Mouse (Mus musculus) limb, embryonic 14.5 days (tissue): ENCODE results near the gene Krt1. TPM values are rescaled to one million over a fixed set of nuclear protein-coding genes. Genes with fewer than 3 reads are reported as not detected.

Experiments used
- ATAC-seq: fragments of 200-750 bp; cut with Nextera tagmentation; 2 replicates; pipeline ENCODE4 v1.8.0; 2017; ENCODE audit warnings: low read depth, moderate number of reproducible peaks, moderate TSS enrichment; ENCODE audit not compliant: low FRiP score
- DNase-seq: peaks from one replicate; pipeline ENCODE4 v3.0.0-alpha.2; 2015; ENCODE audit warnings: low spot score
- H3K27ac ChIP-seq: fragments of 300-500 bp; sonication (generic); replicated peaks from 2 replicates; pipeline ENCODE4 v1.5.1; 2014; ENCODE audit warnings: low read depth, mild to moderate bottlenecking, low read length, moderate library complexity, mixed read lengths
- H3K27me3 ChIP-seq: fragments of 300-500 bp; sonication (generic); 2 replicates; pipeline ENCODE4 v1.6.1; 2014; ENCODE audit warnings: low read length, mixed read lengths; ENCODE audit not compliant: control insufficient read depth, insufficient read depth
- H3K36me3 ChIP-seq: fragments of 300-500 bp; sonication (generic); 2 replicates; pipeline ENCODE4 v1.6.1; 2014; ENCODE audit warnings: mild to moderate bottlenecking, low read length, moderate library complexity, mixed read lengths; ENCODE audit not compliant: control insufficient read depth, insufficient read depth
- H3K4me1 ChIP-seq: fragments of 300-500 bp; sonication (generic); 2 replicates; pipeline ENCODE4 v1.6.1; 2014; ENCODE audit warnings: antibody characterized with exemption, low read length, mixed read lengths; ENCODE audit not compliant: control insufficient read depth, insufficient read depth
- H3K4me2 ChIP-seq: fragments of 300-500 bp; sonication (generic); replicated peaks from 2 replicates; pipeline ENCODE4 v1.6.1; 2014; ENCODE audit warnings: low read depth, mild to moderate bottlenecking, low read length, moderate library complexity; ENCODE audit not compliant: severe bottlenecking
- H3K4me3 ChIP-seq: fragments of 300-500 bp; sonication (generic); replicated peaks from 2 replicates; pipeline ENCODE4 v1.5.1; 2014; ENCODE audit warnings: low read length
- H3K9ac ChIP-seq: fragments of 300-500 bp; sonication (generic); 2 replicates; pipeline ENCODE4 v1.6.1; 2014; ENCODE audit warnings: mild to moderate bottlenecking, low read depth, low read length, moderate library complexity; ENCODE audit not compliant: severe bottlenecking
- H3K9me3 ChIP-seq: fragments of 300-500 bp; sonication (generic); 2 replicates; pipeline ENCODE4 v1.6.1; 2016; ENCODE audit warnings: low read length; ENCODE audit not compliant: control insufficient read depth
- POLR2A ChIP-seq: fragments of 200-500 bp; IDR thresholded peaks from 2 replicates; pipeline ENCODE4 v1.8.0; 2012; ENCODE audit warnings: inconsistent platforms, mild to moderate bottlenecking, moderate library complexity, borderline replicate concordance; ENCODE audit not compliant: insufficient read depth, insufficient read length; ENCODE audit errors: extremely low read depth
- WGBS: fragments of 180-500 bp; shearing (Covaris S2); extraction: QIAGEN DNeasy Blood & Tissue Kit; methylation state at CpG from one replicate; pipeline ENCODE4 v1.1.7; 2014; 5-methylcytosine and 5-hydroxymethylcytosine counted together
- polyA plus RNA-seq, 2 experiments: library from polyadenylated mRNA; depleted of rRNA in 1 of 2; stranded (reverse) in 1 of 2; unstranded in 1 of 2; fragments of >200 nt; fragmentation: Nextera tagmentation in 1 of 2; extraction: Ambion mirVana in 1 of 2; gene quantifications; 2 replicates each; pipeline versions ENCODE4 v1.2.1 to v1.2.3; 2012 to 2014

Gene Krt1
- polyA plus RNA-seq, 2 experiments: 206 to 235 TPM

DNA sequence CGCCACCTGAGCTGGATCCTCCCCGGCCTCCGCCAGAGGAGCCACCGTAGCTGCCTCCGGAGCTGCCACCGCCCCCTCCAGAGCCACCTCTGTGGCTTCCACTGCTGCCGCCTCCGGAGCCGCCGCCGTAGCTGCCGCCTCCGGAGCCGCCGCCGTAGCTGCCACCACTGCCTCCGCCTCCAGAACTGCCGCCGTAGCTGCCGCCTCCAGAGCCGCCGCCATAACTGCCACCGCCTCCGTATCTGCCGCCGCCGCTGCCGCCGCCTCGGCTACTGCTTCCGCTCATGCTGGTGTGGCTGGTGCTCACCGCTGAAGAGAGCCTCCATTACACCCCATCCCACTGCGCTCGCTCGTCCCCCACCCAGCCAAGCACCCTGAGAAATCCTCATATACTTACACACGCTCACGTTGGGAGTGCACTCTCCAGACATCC lies 4.6 kb downstream of the Krt1 start:
- Histone ChIP-seq H3K4me1 (0 out of 2 replicates have a peak, but pooled peaks cover 3% of the 10 kb centered on the region), H3K27me3 (0 out of 2 replicates have a peak, but pooled peaks cover 14% of the 10 kb centered on the region), H3K27ac (no peak overlapping the region), H3K36me3 (no peaks in the 10 kb centered on the region), H3K9me3 (no peaks in the 10 kb centered on the region), H3K4me3 (peak overlapping the region; percentile 49), H3K4me2 (peak overlapping the region; percentile 91), H3K9ac (peak overlapping the region; percentile 67)
- DNase-seq (no peak), ATAC-seq (no peak)
- under 1% methylated on average over 32 of the region's 37 CpGs for WGBS
- no peak for TF ChIP-seq POLR2A

DNA sequence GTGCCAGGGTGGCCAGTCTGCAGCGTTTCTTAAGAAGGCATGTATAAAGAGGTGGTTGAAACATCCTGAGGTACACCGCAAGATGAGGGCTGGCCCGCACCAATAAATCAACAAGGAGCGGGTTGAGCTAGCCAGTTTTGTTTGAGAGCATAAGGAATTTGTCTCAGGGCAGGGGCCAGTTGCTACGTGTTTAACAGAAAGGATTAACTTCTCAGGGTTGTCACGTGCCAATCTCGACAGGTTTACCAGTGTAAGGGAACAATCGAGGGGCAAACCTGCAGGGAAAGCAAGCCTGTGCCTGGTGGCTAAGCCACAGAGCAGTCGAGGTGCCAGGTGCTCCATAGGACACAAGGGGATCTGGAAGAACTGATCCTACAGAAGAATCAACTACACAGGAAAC lies 7.4 kb downstream of the Krt1 start:
- TF ChIP-seq POLR2A: no peak
- H3K27me3 ChIP-seq: 0 out of 2 replicates have a peak, but pooled peaks cover 14% of the 10 kb centered on the region
- no peak for ATAC-seq
- no peak overlapping the region for H3K4me3 ChIP-seq
- H3K9ac ChIP-seq: no peak overlapping the region
- peak; percentile 35 for DNase-seq
- no peak overlapping the region for H3K27ac ChIP-seq
- no peaks in the 10 kb centered on the region for H3K9me3 ChIP-seq
- H3K4me1 ChIP-seq: 0 out of 2 replicates have a peak, but pooled peaks cover 3% of the 10 kb centered on the region
- no peak overlapping the region for H3K4me2 ChIP-seq
- H3K36me3 ChIP-seq: no peaks in the 10 kb centered on the region
- WGBS: 51% methylated on average over 9 of the region's 9 CpGs

DNA sequence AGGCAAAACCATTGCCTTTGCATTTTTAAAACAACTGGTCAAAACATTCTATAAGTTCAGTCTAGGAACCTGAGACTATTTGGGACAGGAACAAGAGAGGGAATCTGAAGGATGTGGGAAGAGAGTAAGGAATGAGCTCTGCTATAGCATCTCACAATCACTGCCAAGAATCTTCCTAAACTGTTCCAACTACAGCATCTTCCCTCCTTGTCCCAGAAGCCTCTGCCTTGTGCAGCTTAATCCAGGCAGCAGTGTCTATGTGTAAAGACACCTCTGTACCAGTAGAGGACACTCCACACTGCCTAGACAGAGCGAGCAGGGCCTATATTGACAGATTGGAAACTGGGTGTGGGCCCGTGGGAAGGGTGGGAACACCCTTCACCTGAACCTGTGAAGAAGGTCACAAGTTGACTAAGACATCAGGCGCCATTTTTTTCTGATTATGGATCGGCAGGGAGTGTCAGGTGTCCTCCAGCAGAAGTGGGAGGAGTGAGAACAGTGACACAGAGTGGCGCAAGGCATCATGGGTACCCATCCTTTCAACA lies 15.7 kb downstream of the Krt1 start:
- TF ChIP-seq POLR2A: no peak
- no peaks in the 10 kb centered on the region for H3K27me3 ChIP-seq
- ATAC-seq: no peak
- H3K4me2 ChIP-seq: no peak overlapping the region
- no peaks in the 10 kb centered on the region for H3K9me3 ChIP-seq
- 63% methylated on average over 5 of the region's 5 CpGs for WGBS
- no peak overlapping the region for H3K4me3 ChIP-seq
- no peak for DNase-seq
- no peaks in the 10 kb centered on the region for H3K36me3 ChIP-seq
- H3K9ac ChIP-seq: no peak overlapping the region
- H3K27ac ChIP-seq: no peak overlapping the region
- no peaks in the 10 kb centered on the region for H3K4me1 ChIP-seq

DNA sequence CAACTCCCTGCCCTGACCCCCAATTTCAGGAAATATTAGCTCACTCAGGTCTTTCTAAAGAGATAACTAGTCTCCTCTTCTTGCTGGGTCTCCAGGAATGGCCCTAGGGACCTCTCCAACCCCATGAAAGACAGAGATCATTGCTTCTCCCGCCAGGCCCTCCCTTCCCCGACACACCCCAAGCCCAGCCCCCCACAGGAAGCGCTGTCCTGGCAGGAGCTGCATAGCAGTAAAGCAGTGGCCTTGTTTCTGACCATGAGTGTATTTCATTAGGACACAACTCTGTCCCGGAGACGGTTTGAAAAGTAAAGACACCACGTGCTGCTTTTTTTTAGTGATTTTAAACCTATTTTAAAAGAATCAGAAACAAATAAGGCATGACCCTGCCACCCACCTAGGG lies 17.5 kb downstream of the Krt1 start:
- H3K36me3 ChIP-seq: no peaks in the 10 kb centered on the region
- H3K27ac ChIP-seq: no peak overlapping the region
- H3K4me2 ChIP-seq: no peak overlapping the region
- no peaks in the 10 kb centered on the region for H3K27me3 ChIP-seq
- DNase-seq (no peak), ATAC-seq (no peak)
- no peaks in the 10 kb centered on the region for H3K4me1 ChIP-seq
- H3K9ac ChIP-seq: no peak overlapping the region
- H3K4me3 ChIP-seq: no peak overlapping the region
- no peak for TF ChIP-seq POLR2A
- WGBS: 29% methylated on average over 6 of the region's 6 CpGs
- H3K9me3 ChIP-seq: no peaks in the 10 kb centered on the region

DNA sequence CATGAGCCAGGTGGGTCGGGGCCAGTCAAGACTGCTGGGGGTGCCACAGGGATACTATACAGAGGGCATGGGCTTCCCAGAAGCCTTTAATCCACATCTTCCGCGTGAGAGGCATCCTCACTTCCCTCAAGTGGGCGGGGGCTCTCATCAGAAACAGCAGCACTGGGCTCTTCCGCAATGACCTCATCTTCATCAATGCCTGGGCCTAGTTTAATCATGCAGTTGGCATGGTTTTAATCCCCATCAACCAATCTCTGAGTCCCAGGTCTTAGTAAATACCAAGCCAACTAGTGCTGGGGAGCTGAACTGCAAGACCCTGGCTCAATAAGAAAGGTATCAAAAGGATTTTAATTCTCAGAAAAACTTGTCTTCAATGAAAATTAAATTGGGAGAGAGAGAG lies 21.2 kb downstream of the Krt1 start:
- Histone ChIP-seq H3K36me3 (no peaks in the 10 kb centered on the region), H3K4me3 (no peak overlapping the region), H3K4me2 (no peak overlapping the region), H3K9ac (no peak overlapping the region), H3K27me3 (no peaks in the 10 kb centered on the region), H3K4me1 (no peaks in the 10 kb centered on the region), H3K9me3 (no peaks in the 10 kb centered on the region), H3K27ac (no peak overlapping the region)
- ATAC-seq: no peak
- DNase-seq: no peak
- 70% methylated on average over 5 of the region's 5 CpGs for WGBS
- no peak for TF ChIP-seq POLR2A

DNA sequence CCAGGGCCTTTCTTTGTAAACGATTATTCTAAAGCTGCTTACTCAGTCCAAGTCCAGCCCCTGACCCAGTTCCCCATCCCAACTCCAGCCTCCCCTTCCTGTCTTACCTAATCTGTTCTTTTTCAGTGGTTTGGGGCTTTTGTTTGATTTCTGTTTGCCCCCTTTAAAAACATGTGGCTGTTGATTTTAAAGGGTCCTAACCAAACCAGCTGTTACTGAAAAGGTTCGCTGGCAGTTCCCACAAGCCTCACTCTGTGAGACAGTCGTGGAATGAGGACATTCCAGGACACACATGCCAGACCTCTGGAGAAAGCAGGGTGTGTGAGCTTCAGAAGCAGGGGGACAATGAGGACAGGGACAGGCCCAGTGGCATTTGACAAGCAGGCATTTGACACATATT lies 28.8 kb downstream of the Krt1 start:
- Histone ChIP-seq H3K27me3 (no peaks in the 10 kb centered on the region), H3K4me1 (peaks cover 6% of the 10 kb centered on the region; the same call in 1 of the 2 replicates), H3K4me3 (no peak overlapping the region), H3K9ac (no peak overlapping the region), H3K36me3 (no peaks in the 10 kb centered on the region), H3K27ac (no peak overlapping the region), H3K4me2 (no peak overlapping the region), H3K9me3 (no peaks in the 10 kb centered on the region)
- TF ChIP-seq POLR2A: no peak
- 14% methylated on average over 3 of the region's 3 CpGs for WGBS
- DNase-seq: no peak
- no peak for ATAC-seq
